Mouse (Mus musculus) embryonic facial prominence, embryonic 14.5 days (tissue): ENCODE results near the gene Ctsf. TPM values are rescaled to one million over a fixed set of nuclear protein-coding genes. Genes with fewer than 3 reads are reported as not detected.

Experiments
- ATAC-seq: fragments of 200-750 bp; cut with Nextera tagmentation; 2 replicates; pipeline ENCODE4 v1.8.0; 2017; ENCODE audit warnings: low read depth, moderate number of reproducible peaks, moderate TSS enrichment
- DNase-seq: peaks from one replicate; pipeline ENCODE4 v3.0.0-alpha.2; 2015; ENCODE audit warnings: low spot score
- H3K27ac ChIP-seq: fragments of 300-500 bp; sonication (generic); replicated peaks from 2 replicates; pipeline ENCODE4 v1.5.1; 2014; ENCODE audit warnings: low read depth, mild to moderate bottlenecking, low read length, moderate library complexity
- H3K27me3 ChIP-seq: fragments of 300-500 bp; sonication (generic); replicated peaks from 2 replicates; pipeline ENCODE4 v1.6.1; 2014; ENCODE audit warnings: low read length; ENCODE audit not compliant: control insufficient read depth, insufficient read depth
- H3K36me3 ChIP-seq: fragments of 300-500 bp; sonication (generic); 2 replicates; pipeline ENCODE4 v1.6.1; 2014; ENCODE audit warnings: low read length, mixed read lengths; ENCODE audit not compliant: control insufficient read depth, insufficient read depth
- H3K4me1 ChIP-seq: fragments of 300-500 bp; sonication (generic); 2 replicates; pipeline ENCODE4 v1.6.1; 2014; ENCODE audit warnings: antibody characterized with exemption, low read length; ENCODE audit not compliant: control insufficient read depth, insufficient read depth
- H3K4me2 ChIP-seq: fragments of 300-500 bp; sonication (generic); 2 replicates; pipeline ENCODE4 v1.6.1; 2014; ENCODE audit warnings: low read depth, mild to moderate bottlenecking, low read length, moderate library complexity, mixed read lengths
- H3K4me3 ChIP-seq: fragments of 300-500 bp; sonication (generic); 2 replicates; pipeline ENCODE4 v1.5.1; 2014; ENCODE audit warnings: low read depth, mild to moderate bottlenecking, low read length
- H3K9ac ChIP-seq: fragments of 300-500 bp; sonication (generic); 2 replicates; pipeline ENCODE4 v1.6.1; 2014; ENCODE audit warnings: low read depth, mild to moderate bottlenecking, low read length, moderate library complexity, mixed read lengths
- H3K9me3 ChIP-seq: fragments of 300-500 bp; sonication (generic); 2 replicates; pipeline ENCODE4 v1.6.1; 2016; ENCODE audit warnings: low read length; ENCODE audit not compliant: control insufficient read depth
- WGBS: fragments of 180-500 bp; shearing (Covaris S2); extraction: QIAGEN DNeasy Blood & Tissue Kit; methylation state at CpG from one replicate; pipeline ENCODE4 v1.1.7; 2014; 5-methylcytosine and 5-hydroxymethylcytosine counted together
- polyA plus RNA-seq: library from polyadenylated mRNA; unstranded; fragments of >200 nt; fragmentation: Nextera tagmentation; extraction: Ambion mirVana; gene quantifications from 2 replicates; pipeline ENCODE4 v1.2.1, GENCODE M21; 2014

Gene Ctsf
- polyA plus RNA-seq, 1 experiment from 2014 or later: 44.1 TPM

- 66% methylated on average over 5 of the region's 5 CpGs for WGBS
- ATAC-seq: no peak
- H3K27me3 ChIP-seq: no peaks in the 10 kb centered on the region
- H3K4me1 ChIP-seq: no peaks in the 10 kb centered on the region
- H3K9me3 ChIP-seq: no peaks in the 10 kb centered on the region
- H3K27ac ChIP-seq: no peak overlapping the region
- H3K9ac ChIP-seq: no peak overlapping the region
- no peak for DNase-seq
- H3K4me3 ChIP-seq: no peak overlapping the region
- H3K36me3 ChIP-seq: peaks cover 16% of the 10 kb centered on the region; the same call in 1 of the 2 replicates
- no peak overlapping the region for H3K4me2 ChIP-seq
Observed at GRCm38 (mm10) chr19:4820678-4821303, 34.1 kb upstream of the Ctsf start.

GRCm38 (mm10) chr19:4828444-4829114, 26.4 kb upstream of the Ctsf start:
- Histone ChIP-seq H3K9me3 (no peaks in the 10 kb centered on the region), H3K36me3 (peaks cover 51% of the 10 kb centered on the region), H3K4me1 (no peaks in the 10 kb centered on the region), H3K4me3 (no peak overlapping the region), H3K27me3 (no peaks in the 10 kb centered on the region), H3K9ac (no peak overlapping the region), H3K4me2 (no peak overlapping the region), H3K27ac (no peak overlapping the region)
- 51% methylated on average over 16 of the region's 16 CpGs for WGBS
- peak; percentile 57 for DNase-seq
- peak; percentile 47 for ATAC-seq

- Histone ChIP-seq H3K4me3 (no peak overlapping the region), H3K27me3 (no peaks in the 10 kb centered on the region), H3K9me3 (no peaks in the 10 kb centered on the region), H3K4me1 (no peaks in the 10 kb centered on the region), H3K27ac (no peak overlapping the region), H3K36me3 (peaks cover 51% of the 10 kb centered on the region), H3K4me2 (no peak overlapping the region), H3K9ac (no peak overlapping the region)
- peak; percentile 29 for DNase-seq
- peak; percentile 55; the same call in 1 of the 2 replicates for ATAC-seq
- WGBS: 58% methylated on average over 7 of the region's 7 CpGs
Observed at GRCm38 (mm10) chr19:4829156-4829555, 25.8 kb upstream of the Ctsf start.

- Histone ChIP-seq H3K4me3 (no peak overlapping the region), H3K27me3 (no peaks in the 10 kb centered on the region), H3K27ac (no peak overlapping the region), H3K9me3 (no peaks in the 10 kb centered on the region), H3K4me1 (peaks cover 8% of the 10 kb centered on the region; the same call in 1 of the 2 replicates), H3K36me3 (peaks cover 35% of the 10 kb centered on the region), H3K9ac (no peak overlapping the region), H3K4me2 (no peak overlapping the region)
- ATAC-seq (no peak), DNase-seq (no peak)
- 81% methylated on average over 8 of the region's 8 CpGs for WGBS
Observed at GRCm38 (mm10) chr19:4833977-4834376, 21.0 kb upstream of the Ctsf start.

GRCm38 (mm10) chr19:4836096-4836495, 18.8 kb upstream of the Ctsf start:
- H3K36me3 ChIP-seq: peaks cover 28% of the 10 kb centered on the region
- H3K4me1 ChIP-seq: peaks cover 8% of the 10 kb centered on the region; the same call in 1 of the 2 replicates
- H3K4me2 ChIP-seq: no peak overlapping the region
- H3K4me3 ChIP-seq: no peak overlapping the region
- H3K27me3 ChIP-seq: peaks cover 14% of the 10 kb centered on the region
- no peak overlapping the region for H3K9ac ChIP-seq
- DNase-seq: no peak
- H3K27ac ChIP-seq: no peak overlapping the region
- WGBS: 71% methylated on average over 2 of the region's 2 CpGs
- H3K9me3 ChIP-seq: no peaks in the 10 kb centered on the region
- no peak for ATAC-seq

GRCm38 (mm10) chr19:4837049-4837448, 17.9 kb upstream of the Ctsf start:
- peaks cover 8% of the 10 kb centered on the region; the same call in 1 of the 2 replicates for H3K4me1 ChIP-seq
- H3K36me3 ChIP-seq: peaks cover 24% of the 10 kb centered on the region
- 94% methylated on average over 6 of the region's 6 CpGs for WGBS

GRCm38 (mm10) chr19:4838526-4839140, 16.3 kb upstream of the Ctsf start:
- H3K36me3 ChIP-seq: 0 out of 2 replicates have a peak, but pooled peaks cover 13% of the 10 kb centered on the region
- H3K27me3 ChIP-seq: peaks cover 23% of the 10 kb centered on the region
- WGBS: 27% methylated on average over 10 of the region's 10 CpGs
- DNase-seq: no peak
- H3K4me3 ChIP-seq: peak overlapping the region; percentile 69
- H3K27ac ChIP-seq: no peak overlapping the region; the same call in 1 of the 2 replicates
- H3K9me3 ChIP-seq: no peaks in the 10 kb centered on the region
- peak; percentile 16; the same call in 1 of the 2 replicates for ATAC-seq
- peak overlapping the region; percentile 77 for H3K9ac ChIP-seq
- H3K4me2 ChIP-seq: peak overlapping the region; percentile 74
- peaks cover 8% of the 10 kb centered on the region; the same call in 1 of the 2 replicates for H3K4me1 ChIP-seq

More at GRCm38 (mm10) chr19:4837049-4837448, 17.9 kb upstream of the Ctsf start:
- H3K27ac ChIP-seq: no peak overlapping the region
- no peaks in the 10 kb centered on the region for H3K9me3 ChIP-seq
- no peak overlapping the region for H3K9ac ChIP-seq
- H3K4me3 ChIP-seq: no peak overlapping the region
- H3K27me3 ChIP-seq: peaks cover 23% of the 10 kb centered on the region
- no peak overlapping the region for H3K4me2 ChIP-seq
- no peak for ATAC-seq
- no peak for DNase-seq

- H3K27me3 ChIP-seq: peaks cover 23% of the 10 kb centered on the region
- no peak within 1 kb of the TSS; the same call in 1 of the 2 replicates for H3K27ac ChIP-seq
- H3K9me3 ChIP-seq: no peaks in the 10 kb centered on the region
- 0 out of 2 replicates have a peak, but pooled peaks cover 13% of the 10 kb centered on the region for H3K36me3 ChIP-seq
- peak within 1 kb of the TSS; percentile 74 for H3K4me2 ChIP-seq
- peak within 1 kb of the TSS; percentile 69 for H3K4me3 ChIP-seq
- ATAC-seq (peak; percentile 99), DNase-seq (peak; percentile 97)
- H3K4me1 ChIP-seq: peaks cover 8% of the 10 kb centered on the region; the same call in 1 of the 2 replicates
- peak within 1 kb of the TSS; percentile 77 for H3K9ac ChIP-seq
- WGBS: under 1% methylated on average over 25 of the region's 25 CpGs
Observed at GRCm38 (mm10) chr19:4839149-4839548, 15.8 kb upstream of the Ctsf start, which contains the start of the genes Ccs and Ccdc87. Ccs (minus strand) TSS chr19:4839332. Ccdc87 (plus strand) TSS chr19:4839366.
